Mouse (Mus musculus) olfactory bulb, adult 2 months (tissue): Measurements from ENCODE around the gene Cenpl.
"Not testable (repeated sequence)": the region's sequence is repeated elsewhere in the genome, so short reads cannot be mapped to it uniquely, and the experiment has no call there.

Source experiments
- CTCF ChIP-seq: fragments of 200-500 bp; IDR thresholded peaks from 2 replicates; pipeline ENCODE4 v1.5.1; 2012; ENCODE audit warnings: low read depth, mild to moderate bottlenecking, low read length, moderate library complexity; ENCODE audit not compliant: insufficient read depth
- POLR2A ChIP-seq: fragments of 200-500 bp; IDR thresholded peaks from 2 replicates; pipeline ENCODE4 v1.6.1; 2012; ENCODE audit warnings: mild to moderate bottlenecking, low read depth, low read length, moderate library complexity; ENCODE audit not compliant: insufficient read depth

GRCm38 (mm10) chr1:161028427-161028826, 42.1 kb upstream of the Cenpl start:
- not testable (repeated sequence) for TF ChIP-seq CTCF, POLR2A
